Mouse (Mus musculus) T-helper 17 cell (primary cell): Measurements from ENCODE around the gene Styx.
"Not testable (repeated sequence)": the region's sequence is repeated elsewhere in the genome, so short reads cannot be mapped to it uniquely, and the experiment has no call there.

Experiments
- in situ Hi-C, 2 experiments: fragments of 300-600 bp; cut with MboI, MseI; formaldehyde crosslinking; loops; 1 replicate in 1 of 2; 2 replicates in 1 of 2; pipeline ENCODE4 v1.15.1; 2025; ENCODE audit warnings: high pct_unique_total_duplicates in 2 of 2

Gene Styx

DNA sequence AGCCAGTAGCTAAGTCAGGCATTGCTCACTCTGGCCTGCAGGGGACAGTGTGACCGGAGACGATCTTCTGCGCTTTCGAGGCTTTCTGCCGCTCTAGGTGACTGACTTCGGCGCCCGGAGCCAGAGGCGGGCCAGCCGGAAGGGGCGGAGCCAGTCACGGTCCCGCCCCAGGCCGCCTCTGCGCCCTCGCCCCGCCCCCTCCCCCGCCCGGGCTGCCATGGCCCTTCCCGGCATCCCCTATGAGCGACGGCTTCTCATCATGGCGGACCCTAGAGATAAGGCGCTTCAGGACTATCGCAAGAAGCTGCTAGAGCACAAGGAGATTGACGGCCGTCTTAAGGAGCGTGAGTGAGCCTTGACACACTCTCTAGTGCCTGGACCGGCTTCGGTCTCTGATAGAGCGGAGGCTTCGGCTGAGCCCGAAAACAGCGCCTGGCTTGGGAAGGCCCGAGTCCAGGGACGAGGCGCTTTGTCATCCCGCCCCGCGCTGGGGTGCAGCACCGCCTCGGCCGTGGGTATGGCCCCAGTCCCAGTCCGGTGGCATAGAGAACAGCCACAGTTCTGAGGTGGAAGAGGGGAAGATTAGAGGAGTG is 21.2 kb upstream of the Styx start, which contains the start of gene Psmc6:
Psmc6 (plus strand) TSS at position 200 of the 593 bp plus-strand sequence.
- in situ Hi-C loops: loop anchor here (5.0 to 25.0 kb wide), 3 partner anchors 58 to 1933 kb away; partner anchors contain the start of gene Cdkn3 (in 1 of the 2)

- in situ Hi-C loops: no loop called here
Observed at GRCm38 (mm10) chr14:45364211-45365195, 13.6 kb downstream of the Styx start.

- in situ Hi-C loops: no loop called here
Observed at GRCm38 (mm10) chr14:45365196-45365587, 14.3 kb downstream of the Styx start.

- in situ Hi-C loops: no loop called here
Observed at GRCm38 (mm10) chr14:45378771-45379170, 27.9 kb downstream of the Styx start.

GRCm38 (mm10) chr14:45380756-45381155 is 29.9 kb downstream of the Styx start:
- in situ Hi-C loops: loop anchor here in 1 of 2 experiments (10.0 kb wide), 1 partner anchor 396 kb away; the partner anchor contains the start of gene Ptger2

GRCm38 (mm10) chr14:45382912-45383311 is 32.0 kb downstream of the Styx start:
- in situ Hi-C loops: loop anchor here in 1 of 2 experiments (10.0 kb wide), 1 partner anchor 398 kb away; the partner anchor contains the start of gene Ptger2

GRCm38 (mm10) chr14:45385596-45385995 is 34.7 kb downstream of the Styx start:
- in situ Hi-C loops: loop anchor here (5.0 to 10.0 kb wide), 2 partner anchors 53 to 401 kb away; partner anchors contain the start of gene Ptger2 (in 1 of the 2)

- in situ Hi-C loops: loop anchor here (5.0 to 10.0 kb wide), 2 partner anchors 55 to 403 kb away; partner anchors contain the start of gene Ptger2 (in 1 of the 2)
Observed at GRCm38 (mm10) chr14:45387480-45387879, 36.6 kb downstream of the Styx start.

DNA sequence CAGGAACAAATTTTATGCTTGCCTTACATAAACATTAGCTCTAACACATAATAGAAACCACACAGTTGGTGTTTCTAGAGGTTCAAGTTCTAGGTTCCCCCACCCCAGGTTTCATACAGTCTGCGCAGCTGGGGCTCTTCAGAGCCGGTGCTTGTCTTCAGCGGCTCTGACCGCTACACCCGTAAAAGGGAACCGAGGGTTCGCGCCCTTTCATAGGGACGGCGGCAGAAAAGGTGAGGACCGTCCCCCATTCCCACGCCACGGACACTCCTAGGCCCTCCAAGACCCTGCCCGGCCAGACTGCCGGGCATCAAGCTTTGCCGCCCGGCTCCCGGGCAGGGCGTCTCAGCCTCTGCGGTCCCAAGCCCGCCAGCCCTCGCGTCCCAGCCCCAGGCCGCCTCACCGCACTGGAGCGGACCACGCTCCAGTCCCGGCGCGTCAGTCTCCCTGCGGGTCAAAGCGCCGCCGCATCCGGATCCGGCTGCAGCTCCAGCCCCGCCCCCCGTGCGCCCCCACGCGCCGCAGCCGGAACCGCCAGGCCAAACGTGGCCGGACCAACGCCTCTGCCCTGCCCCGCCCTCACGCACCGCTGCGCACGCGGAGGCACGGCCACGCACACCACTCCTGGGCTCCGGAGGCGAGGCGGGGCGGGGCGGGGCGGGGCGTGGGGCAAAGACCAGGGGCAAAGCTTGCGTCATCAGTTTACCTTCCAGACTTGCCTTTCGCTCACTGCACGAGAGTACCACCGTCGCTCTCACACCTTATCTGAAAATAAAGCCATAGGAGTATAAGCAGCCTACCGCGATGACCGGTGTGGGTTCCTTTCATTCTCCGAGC is 37.7 kb downstream of the Styx start:
- in situ Hi-C loops: loop anchor here (5.0 to 10.0 kb wide), 2 partner anchors 56 to 404 kb away; partner anchors contain the start of gene Ptger2 (in 1 of the 2)

- in situ Hi-C loops: loop anchor here (5.0 to 10.0 kb wide), 2 partner anchors 57 to 404 kb away; partner anchors contain the start of gene Ptger2 (in 1 of the 2)
Observed at GRCm38 (mm10) chr14:45389194-45389593, 38.3 kb downstream of the Styx start.

- in situ Hi-C loops: no loop called here
Observed at GRCm38 (mm10) chr14:45399836-45400235, 48.9 kb downstream of the Styx start.

- in situ Hi-C loops: no loop called here
Observed at GRCm38 (mm10) chr14:45403651-45404050, 52.8 kb downstream of the Styx start.

GRCm38 (mm10) chr14:45404813-45405212 is 53.9 kb downstream of the Styx start, which contains the start of gene Gnpnat1:
Gene Gnpnat1 (minus strand): TSS chr14:45404913.
- in situ Hi-C loops: not testable (repeated sequence)

DNA sequence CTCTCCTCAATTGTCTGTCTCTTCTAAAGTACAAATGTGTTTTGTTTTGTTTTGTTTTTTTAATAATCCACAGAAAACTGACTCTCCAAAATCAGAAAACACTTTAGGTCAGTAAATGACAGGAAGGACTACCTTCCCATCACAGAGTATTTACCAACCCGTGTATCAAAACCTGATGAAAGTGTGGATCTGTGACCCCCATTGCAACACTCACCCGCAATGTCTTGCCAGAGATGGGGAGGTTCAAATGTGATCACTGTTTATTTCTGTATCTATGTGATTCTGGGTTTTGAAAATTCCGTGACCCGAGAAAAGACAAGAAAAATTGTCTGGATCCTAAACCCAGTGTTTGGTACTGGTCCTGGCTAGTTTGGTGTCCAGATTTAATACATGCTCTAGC is 65.4 kb downstream of the Styx start:
- in situ Hi-C loops: no loop called here

- in situ Hi-C loops: no loop called here
Observed at GRCm38 (mm10) chr14:45418553-45418952, 67.7 kb downstream of the Styx start.

- in situ Hi-C loops: no loop called here
Observed at GRCm38 (mm10) chr14:45419323-45419722, 68.4 kb downstream of the Styx start.

DNA sequence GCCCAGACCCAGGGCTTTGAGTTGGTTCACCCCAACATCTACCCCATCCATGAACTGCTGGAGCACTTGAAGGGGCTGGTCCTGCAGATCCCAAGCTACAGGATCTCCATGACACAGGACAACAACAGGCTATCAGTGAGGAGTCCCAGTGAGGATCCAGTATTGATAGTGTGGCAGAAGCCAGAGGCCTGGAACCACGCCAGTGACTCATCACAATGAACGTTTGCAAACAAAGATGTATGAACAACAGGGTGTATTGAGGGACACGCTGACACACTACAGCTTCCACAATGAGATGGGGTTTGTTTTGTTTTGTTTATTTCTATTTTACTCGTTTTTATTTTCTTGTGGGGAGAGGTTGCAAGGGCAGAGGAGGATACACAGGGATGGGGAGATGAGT is 71.5 kb downstream of the Styx start:
- in situ Hi-C loops: loop anchor here in 1 of 2 experiments (5.0 to 10.0 kb wide), 2 partner anchors 272 to 350 kb away; no protein-coding TSS in a partner anchor

- in situ Hi-C loops: loop anchor here in 1 of 2 experiments (5.0 to 10.0 kb wide), 2 partner anchors 272 to 349 kb away; no protein-coding TSS in a partner anchor
Observed at GRCm38 (mm10) chr14:45423220-45423619, 72.3 kb downstream of the Styx start.

- in situ Hi-C loops: no loop called here
Observed at GRCm38 (mm10) chr14:45430066-45430842, 79.4 kb downstream of the Styx start.

GRCm38 (mm10) chr14:45432003-45432402 is 81.1 kb downstream of the Styx start:
- in situ Hi-C loops: no loop called here
